Mouse (Mus musculus): ENCODE results near the gene Vmn1r61.

Gene Vmn1r61

GRCm38 (mm10) chr7:5613195-5613594 is at the start of gene Vmn1r61:
Vmn1r61 (minus strand) TSS chr7:5613295.
- DNase-seq: no peak
